Mouse (Mus musculus) heart, embryonic 15.5 days (tissue): ENCODE data around the gene Ube2o. TPM values are rescaled to one million over a fixed set of nuclear protein-coding genes. Genes with fewer than 3 reads are reported as not detected.

Experiments
- ATAC-seq: fragments of 200-750 bp; cut with Nextera tagmentation; replicated peaks from 2 replicates; pipeline ENCODE4 v1.8.0; 2017; ENCODE audit warnings: low read depth, moderate TSS enrichment; ENCODE audit not compliant: insufficient number of reproducible peaks, insufficient read depth, low FRiP score
- H3K27ac ChIP-seq: fragments of 300-500 bp; sonication (generic); 2 replicates; pipeline ENCODE4 v1.5.1; 2015; ENCODE audit warnings: mild to moderate bottlenecking, inconsistent platforms
- H3K27me3 ChIP-seq: fragments of 300-500 bp; sonication (generic); 2 replicates; pipeline ENCODE4 v1.6.1; 2015; ENCODE audit warnings: inconsistent platforms
- H3K36me3 ChIP-seq: fragments of 300-500 bp; sonication (generic); 2 replicates; pipeline ENCODE4 v1.6.1; 2015; ENCODE audit warnings: mild to moderate bottlenecking, inconsistent platforms
- H3K4me1 ChIP-seq: fragments of 300-500 bp; sonication (generic); replicated peaks from 2 replicates; pipeline ENCODE4 v1.6.1; 2015; ENCODE audit warnings: inconsistent platforms
- H3K4me2 ChIP-seq: fragments of 300-500 bp; sonication (generic); 2 replicates; pipeline ENCODE4 v1.6.1; 2015; ENCODE audit warnings: inconsistent platforms, mild to moderate bottlenecking, moderate library complexity
- H3K4me3 ChIP-seq: fragments of 300-500 bp; sonication (generic); 2 replicates; pipeline ENCODE4 v1.5.1; 2015; ENCODE audit warnings: mild to moderate bottlenecking, inconsistent platforms
- H3K9ac ChIP-seq: fragments of 300-500 bp; sonication (generic); 2 replicates; pipeline ENCODE4 v1.6.1; 2015; ENCODE audit warnings: mild to moderate bottlenecking, inconsistent platforms
- H3K9me3 ChIP-seq: fragments of 300-500 bp; sonication (generic); replicated peaks from 2 replicates; pipeline ENCODE4 v1.6.1; 2016; ENCODE audit warnings: inconsistent platforms
- WGBS: fragments of 180-500 bp; shearing (Covaris S2); methylation state at CpG from one replicate; pipeline ENCODE4 v1.1.7; 2015; ENCODE audit warnings: mixed read lengths; 5-methylcytosine and 5-hydroxymethylcytosine counted together
- polyA plus RNA-seq: library from polyadenylated mRNA; unstranded; fragments of >200 nt; fragmentation: Nextera tagmentation; extraction: Ambion mirVana; gene quantifications from 2 replicates; pipeline ENCODE4 v1.2.1, GENCODE M21; 2015

The Ube2o gene
- polyA plus RNA-seq, 1 experiment from 2014 or later: 14.4 TPM

DNA sequence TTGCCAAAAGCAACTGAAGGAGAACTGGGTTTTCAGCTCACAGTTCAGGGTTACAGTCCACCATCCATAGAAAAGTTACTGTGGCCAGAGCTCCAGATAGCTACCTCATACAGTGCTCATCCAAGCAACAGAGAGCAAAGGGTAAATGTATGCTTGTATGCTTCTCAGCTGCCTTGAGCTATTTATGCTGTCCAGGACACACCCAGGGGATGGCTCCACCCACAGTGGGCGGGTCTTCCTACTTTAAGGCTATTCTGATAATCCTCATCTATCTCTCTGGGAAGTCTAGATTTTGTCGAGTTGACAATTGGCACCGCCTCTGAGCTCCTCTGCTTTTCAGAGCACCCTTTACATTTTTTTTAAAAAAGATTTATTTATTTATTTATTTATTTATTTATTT lies 60.1 kb downstream of the Ube2o start:
- ATAC-seq: no peak
- no peak overlapping the region for H3K27ac ChIP-seq
- no peaks in the 10 kb centered on the region for H3K36me3 ChIP-seq
- WGBS: 61% methylated on average over 3 of the region's 3 CpGs
- peaks cover 25% of the 10 kb centered on the region for H3K4me1 ChIP-seq
- no peak overlapping the region for H3K9ac ChIP-seq
- H3K27me3 ChIP-seq: no peaks in the 10 kb centered on the region
- H3K4me2 ChIP-seq: no peak overlapping the region
- H3K4me3 ChIP-seq: no peak overlapping the region
- no peaks in the 10 kb centered on the region for H3K9me3 ChIP-seq

DNA sequence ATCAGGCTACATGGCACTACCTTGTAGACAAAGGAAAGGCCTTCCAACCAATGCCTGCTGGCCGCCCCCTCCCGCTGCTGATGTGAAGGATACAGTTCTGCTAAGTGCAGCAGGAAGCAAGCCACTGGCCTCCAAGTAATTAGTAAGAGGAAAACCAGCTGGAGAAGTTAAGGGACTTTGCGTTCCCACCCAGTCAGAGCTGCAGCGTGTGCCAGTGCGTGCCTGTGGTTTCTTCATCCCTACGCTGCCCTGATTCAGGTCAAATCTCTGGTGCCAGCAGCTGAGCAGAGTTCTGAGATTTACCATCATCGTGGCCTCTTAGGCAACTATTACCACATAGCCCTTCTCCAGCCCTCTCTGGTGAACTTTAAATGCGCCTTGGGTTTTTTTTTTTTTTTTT lies 62.8 kb downstream of the Ube2o start:
- H3K4me2 ChIP-seq: no peak overlapping the region
- no peak overlapping the region for H3K9ac ChIP-seq
- H3K27me3 ChIP-seq: peaks cover 5% of the 10 kb centered on the region; the same call in 1 of the 2 replicates
- 56% methylated on average over 8 of the region's 8 CpGs for WGBS
- H3K4me1 ChIP-seq: peaks cover 17% of the 10 kb centered on the region
- H3K36me3 ChIP-seq: no peaks in the 10 kb centered on the region
- no peaks in the 10 kb centered on the region for H3K9me3 ChIP-seq
- H3K4me3 ChIP-seq: no peak overlapping the region
- no peak overlapping the region for H3K27ac ChIP-seq
- no peak for ATAC-seq

GRCm38 (mm10) chr11:116515330-116516020 lies 65.8 kb downstream of the Ube2o start:
- Histone ChIP-seq H3K4me3 (no peak overlapping the region), H3K9me3 (no peaks in the 10 kb centered on the region), H3K27ac (no peak overlapping the region), H3K36me3 (no peaks in the 10 kb centered on the region), H3K27me3 (peaks cover 5% of the 10 kb centered on the region; the same call in 1 of the 2 replicates), H3K4me2 (peak overlapping the region; percentile 25; the same call in 1 of the 2 replicates), H3K9ac (no peak overlapping the region), H3K4me1 (peaks cover 8% of the 10 kb centered on the region; the same call in 1 of the 2 replicates)
- ATAC-seq: no peak
- WGBS: 27% methylated on average over 24 of the region's 24 CpGs

DNA sequence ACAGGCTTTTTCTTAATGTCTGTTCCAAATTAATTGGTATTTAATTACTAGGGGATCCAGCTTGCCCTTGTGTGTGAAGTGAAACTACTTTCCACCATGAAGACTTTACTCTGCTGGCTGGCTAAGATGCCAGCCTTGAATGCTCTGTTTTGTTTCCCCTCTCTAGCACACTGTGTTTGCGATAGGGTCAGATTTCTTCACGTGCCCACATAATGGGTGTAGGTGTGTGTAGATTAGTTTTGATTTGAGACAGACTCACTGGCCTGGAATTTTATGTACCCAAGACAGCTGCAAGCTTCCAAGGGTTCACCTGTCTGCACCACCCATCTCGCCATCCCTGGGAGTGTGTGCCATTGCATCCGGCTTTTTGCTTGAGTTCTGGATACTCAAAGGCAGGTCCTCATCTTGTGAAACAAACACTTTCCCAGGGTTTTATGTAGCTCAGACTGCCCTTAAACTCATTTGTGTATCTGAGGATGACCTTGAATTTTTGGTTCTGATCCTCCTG lies 67.7 kb downstream of the Ube2o start:
- WGBS: 72% methylated on average over 4 of the region's 4 CpGs
- no peak overlapping the region for H3K4me3 ChIP-seq
- H3K4me2 ChIP-seq: no peak overlapping the region
- no peaks in the 10 kb centered on the region for H3K36me3 ChIP-seq
- no peaks in the 10 kb centered on the region for H3K9me3 ChIP-seq
- no peak for ATAC-seq
- no peak overlapping the region for H3K27ac ChIP-seq
- H3K9ac ChIP-seq: no peak overlapping the region
- peaks cover 8% of the 10 kb centered on the region; the same call in 1 of the 2 replicates for H3K4me1 ChIP-seq
- H3K27me3 ChIP-seq: peaks cover 5% of the 10 kb centered on the region; the same call in 1 of the 2 replicates

- H3K36me3 ChIP-seq: no peaks in the 10 kb centered on the region
- ATAC-seq: no peak
- H3K4me3 ChIP-seq: no peak overlapping the region
- peaks cover 5% of the 10 kb centered on the region; the same call in 1 of the 2 replicates for H3K27me3 ChIP-seq
- H3K27ac ChIP-seq: no peak overlapping the region
- H3K9me3 ChIP-seq: no peaks in the 10 kb centered on the region
- 82% methylated on average over 6 of the region's 6 CpGs for WGBS
- no peak overlapping the region for H3K4me2 ChIP-seq
- H3K9ac ChIP-seq: no peak overlapping the region
- H3K4me1 ChIP-seq: peaks cover 5% of the 10 kb centered on the region; the same call in 1 of the 2 replicates
Measured at GRCm38 (mm10) chr11:116512987-116513386, 68.3 kb downstream of the Ube2o start.

DNA sequence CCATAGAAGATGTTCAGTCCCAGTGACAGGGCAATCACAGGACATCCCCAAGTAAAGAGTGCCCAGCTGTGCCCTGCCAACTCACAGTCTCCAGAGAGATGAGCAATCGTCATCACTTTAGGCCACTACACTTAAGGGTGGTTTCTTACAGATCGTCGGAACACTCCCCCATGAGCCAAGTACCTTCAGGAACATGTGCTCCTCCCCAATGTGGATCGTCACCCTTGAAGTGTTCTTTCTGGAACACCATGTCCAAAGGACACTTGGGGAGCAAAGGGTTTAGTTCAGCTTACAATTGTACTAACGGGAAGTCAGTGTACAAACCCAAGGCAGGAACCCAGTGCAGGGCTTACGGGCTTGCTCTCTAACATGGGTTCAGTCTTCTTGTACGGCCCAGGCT lies 69.1 kb downstream of the Ube2o start:
- H3K36me3 ChIP-seq: no peaks in the 10 kb centered on the region
- H3K27me3 ChIP-seq: peaks cover 5% of the 10 kb centered on the region; the same call in 1 of the 2 replicates
- no peak overlapping the region for H3K4me2 ChIP-seq
- H3K9ac ChIP-seq: no peak overlapping the region
- ATAC-seq: no peak
- WGBS: 90% methylated on average over 7 of the region's 7 CpGs
- peaks cover 5% of the 10 kb centered on the region; the same call in 1 of the 2 replicates for H3K4me1 ChIP-seq
- no peak overlapping the region for H3K27ac ChIP-seq
- no peaks in the 10 kb centered on the region for H3K9me3 ChIP-seq
- no peak overlapping the region for H3K4me3 ChIP-seq

DNA sequence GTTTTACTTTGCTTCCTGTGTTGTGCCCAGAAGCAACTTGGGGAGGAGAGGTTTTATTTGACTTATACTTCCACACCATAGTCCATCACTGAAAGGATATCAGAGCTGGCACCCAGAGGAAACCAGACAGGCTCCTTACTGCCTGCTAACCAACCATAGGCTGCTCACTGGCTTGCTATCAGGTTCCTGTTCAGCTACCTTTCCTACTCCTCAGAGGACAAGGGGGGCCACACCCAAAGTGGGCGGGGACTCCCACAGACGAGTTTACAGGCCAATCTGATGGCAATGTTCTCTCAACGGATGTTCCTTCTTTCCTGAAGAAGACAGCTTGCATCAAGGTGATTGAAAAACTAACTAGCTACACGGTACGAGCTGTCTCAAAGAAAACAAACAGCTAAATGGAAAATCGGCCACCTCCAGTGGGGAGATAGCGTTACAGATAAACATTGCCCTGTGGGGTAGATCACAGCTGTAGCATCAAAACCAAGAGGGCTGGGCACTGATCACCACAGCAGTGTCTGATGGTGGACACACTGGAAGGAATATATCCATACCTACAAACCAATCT lies 69.9 kb downstream of the Ube2o start:
- ATAC-seq: no peak
- Histone ChIP-seq H3K4me1 (peaks cover 5% of the 10 kb centered on the region; the same call in 1 of the 2 replicates), H3K27ac (no peak overlapping the region), H3K9ac (no peak overlapping the region), H3K9me3 (no peaks in the 10 kb centered on the region), H3K4me2 (no peak overlapping the region), H3K36me3 (no peaks in the 10 kb centered on the region), H3K4me3 (no peak overlapping the region), H3K27me3 (peaks cover 5% of the 10 kb centered on the region; the same call in 1 of the 2 replicates)
- 60% methylated on average over 7 of the region's 7 CpGs for WGBS

DNA sequence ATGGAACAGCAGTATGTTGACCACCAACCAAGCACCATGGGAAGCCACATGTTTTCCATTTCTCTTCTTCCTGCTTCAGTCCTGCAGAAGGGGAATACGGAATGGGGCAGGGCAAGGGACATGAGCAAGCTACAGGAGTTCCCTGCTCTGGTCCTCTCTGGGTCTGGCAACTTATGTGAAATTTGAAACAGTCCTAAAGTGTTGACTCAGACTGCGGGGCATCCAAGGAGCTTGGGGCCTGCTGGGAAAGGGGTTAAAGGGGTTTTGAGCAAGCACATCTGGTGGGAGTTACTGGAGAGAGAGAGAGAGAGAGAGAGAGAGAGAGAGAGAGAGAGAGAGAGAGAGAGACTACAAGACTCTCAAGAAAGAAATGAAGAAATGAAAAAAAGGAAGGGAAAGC lies 72.6 kb downstream of the Ube2o start:
- Histone ChIP-seq H3K36me3 (no peaks in the 10 kb centered on the region), H3K4me3 (no peak overlapping the region), H3K9me3 (no peaks in the 10 kb centered on the region), H3K27ac (no peak overlapping the region), H3K4me2 (no peak overlapping the region), H3K27me3 (no peaks in the 10 kb centered on the region), H3K4me1 (no peaks in the 10 kb centered on the region), H3K9ac (no peak overlapping the region)
- 46% methylated on average over 2 of the region's 2 CpGs for WGBS
- no peak for ATAC-seq

DNA sequence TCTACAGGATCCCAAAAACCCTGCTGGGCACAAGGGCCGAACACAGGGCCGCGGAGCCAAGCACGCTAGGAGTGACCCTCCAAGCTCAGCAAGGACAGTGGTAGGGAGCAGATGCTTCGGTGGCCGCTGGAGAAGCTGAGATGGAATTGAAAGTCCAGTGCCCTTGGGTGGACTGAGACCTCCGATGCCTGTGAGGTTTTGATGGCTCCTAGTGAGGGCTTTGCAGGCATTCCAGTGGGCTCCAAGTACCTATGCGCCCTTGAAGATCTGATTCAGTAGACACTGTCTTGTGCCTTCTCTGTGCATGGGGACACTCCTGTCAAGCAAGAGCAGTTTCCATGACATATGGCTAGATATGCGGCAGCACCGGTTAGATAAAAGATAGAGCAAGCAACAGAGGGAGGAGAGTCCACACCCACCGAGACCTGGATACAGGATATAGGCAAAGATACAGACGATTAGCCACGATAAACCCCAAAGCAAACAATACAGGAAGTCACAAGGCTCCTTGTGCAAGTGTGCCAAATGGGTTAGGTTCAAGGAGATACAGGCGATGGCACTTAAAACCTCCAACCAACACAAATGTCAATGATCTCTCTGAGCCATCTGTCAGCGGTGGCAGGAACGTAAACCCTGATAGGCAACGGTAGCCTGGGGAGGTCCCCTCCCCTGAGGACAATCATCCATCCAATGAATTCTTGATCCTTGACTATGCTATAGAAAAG lies 74.9 kb downstream of the Ube2o start:
- Histone ChIP-seq H3K27ac (no peak overlapping the region), H3K9me3 (no peaks in the 10 kb centered on the region), H3K9ac (no peak overlapping the region), H3K4me2 (no peak overlapping the region), H3K4me3 (no peak overlapping the region), H3K36me3 (no peaks in the 10 kb centered on the region), H3K27me3 (no peaks in the 10 kb centered on the region), H3K4me1 (no peaks in the 10 kb centered on the region)
- WGBS: 72% methylated on average over 17 of the region's 17 CpGs
- no peak for ATAC-seq

DNA sequence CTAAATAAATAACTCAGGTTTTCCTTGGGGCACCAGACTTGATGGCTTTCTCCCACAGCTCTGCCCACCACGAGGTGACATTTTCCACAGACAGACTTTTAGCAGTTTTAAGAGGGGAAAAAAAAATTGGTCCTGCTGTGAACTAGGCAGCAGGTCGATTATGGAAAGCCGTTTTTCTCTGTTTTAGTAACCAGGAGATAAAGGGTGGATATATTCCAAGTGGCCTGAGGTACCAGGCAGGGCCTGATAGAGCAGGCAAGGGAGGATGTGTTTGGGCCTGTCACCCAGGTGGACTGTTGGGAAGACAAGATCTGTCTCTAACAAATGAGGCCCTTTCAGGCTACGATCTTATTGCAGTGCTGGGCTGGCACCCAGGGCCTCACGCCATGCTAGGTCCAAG lies 75.7 kb downstream of the Ube2o start:
- WGBS: 61% methylated on average over 5 of the region's 5 CpGs
- no peak for ATAC-seq
- Histone ChIP-seq H3K4me3 (no peak overlapping the region), H3K27ac (no peak overlapping the region), H3K9ac (no peak overlapping the region), H3K27me3 (no peaks in the 10 kb centered on the region), H3K36me3 (no peaks in the 10 kb centered on the region), H3K4me1 (no peaks in the 10 kb centered on the region), H3K9me3 (no peaks in the 10 kb centered on the region), H3K4me2 (no peak overlapping the region)

DNA sequence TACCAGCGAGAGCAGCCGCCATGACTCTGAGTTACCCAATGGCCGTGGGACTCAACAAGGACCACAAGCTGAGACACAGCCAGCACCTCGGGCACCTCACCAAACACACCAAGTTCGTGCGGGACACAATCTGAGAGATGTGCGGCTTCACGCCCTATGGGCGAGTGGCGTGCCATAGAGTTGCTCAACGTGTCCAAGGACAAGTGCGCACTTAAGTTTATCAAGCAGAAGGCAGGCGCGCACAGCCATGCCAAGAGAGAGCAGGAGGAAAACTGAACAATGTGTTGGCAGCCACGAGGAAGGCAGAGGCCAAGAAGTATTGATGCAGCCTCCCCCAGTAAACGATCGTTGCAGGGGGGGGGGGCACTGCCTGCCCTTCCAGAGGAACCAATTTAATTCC lies 76.7 kb downstream of the Ube2o start:
- Histone ChIP-seq H3K4me2 (no peak overlapping the region), H3K4me3 (no peak overlapping the region), H3K27me3 (no peaks in the 10 kb centered on the region), H3K36me3 (no peaks in the 10 kb centered on the region), H3K9ac (no peak overlapping the region), H3K4me1 (no peaks in the 10 kb centered on the region), H3K27ac (no peak overlapping the region), H3K9me3 (no peaks in the 10 kb centered on the region)
- ATAC-seq: no peak
- WGBS: 75% methylated on average over 17 of the region's 17 CpGs
